Mouse (Mus musculus): Measurements from ENCODE around the gene Wfs1. TPM values are rescaled to one million over a fixed set of nuclear protein-coding genes. Genes with fewer than 3 reads are reported as not detected.

Gene Wfs1
- polyA plus RNA-seq, 1 experiment from 2014 or later = 23.8 TPM

GRCm38 (mm10) chr5:36918016-36918415 lies 71.0 kb downstream of the Wfs1 start:
- Histone ChIP-seq H3K4me3 (ENCODE audit: low read depth, low read length) (no peak overlapping the region), H3K4me1 (ENCODE audit: control insufficient read depth, insufficient read depth, low read length) (peaks cover 8% of the 10 kb centered on the region), H3K9ac (ENCODE audit: low read depth, low read length) (no peak overlapping the region), H3K27ac (ENCODE audit: low read depth, low read length) (no peak overlapping the region), H3K27me3 (ENCODE audit: control insufficient read depth, insufficient read depth, low read length) (peaks cover 7% of the 10 kb centered on the region), H3K9me3 (replicated peaks; ENCODE audit: control insufficient read depth, low read length) (no peaks in the 10 kb centered on the region), H3K4me2 (no peak overlapping the region), H3K36me3 (ENCODE audit: control insufficient read depth, insufficient read depth, low read length) (no peaks in the 10 kb centered on the region)
- ATAC-seq (replicated peaks; ENCODE audit: insufficient number of reproducible peaks, low FRiP score, low TSS enrichment) = no peak
- 77% methylated on average over 7 of the region's 7 CpGs for whole genome bisulfite sequencing (ENCODE audit: insufficient replicate concordance)

GRCm38 (mm10) chr5:36917245-36917644 lies 71.8 kb downstream of the Wfs1 start:
- Histone ChIP-seq H3K9ac (ENCODE audit: low read depth, low read length) (no peak overlapping the region), H3K4me1 (ENCODE audit: control insufficient read depth, insufficient read depth, low read length) (peaks cover 1% of the 10 kb centered on the region; the same call in 1 of the 2 replicates), H3K36me3 (ENCODE audit: control insufficient read depth, insufficient read depth, low read length) (no peaks in the 10 kb centered on the region), H3K4me3 (ENCODE audit: low read depth, low read length) (no peak overlapping the region), H3K9me3 (replicated peaks; ENCODE audit: control insufficient read depth, low read length) (no peaks in the 10 kb centered on the region), H3K27ac (ENCODE audit: low read depth, low read length) (no peak overlapping the region), H3K4me2 (no peak overlapping the region), H3K27me3 (ENCODE audit: control insufficient read depth, insufficient read depth, low read length) (peaks cover 11% of the 10 kb centered on the region)
- ATAC-seq (replicated peaks; ENCODE audit: insufficient number of reproducible peaks, low FRiP score, low TSS enrichment) = no peak
- WGBS (ENCODE audit: insufficient replicate concordance) = 78% methylated on average over 4 of the region's 4 CpGs

GRCm38 (mm10) chr5:36916581-36916980 lies 72.4 kb downstream of the Wfs1 start:
- Histone ChIP-seq H3K36me3 (ENCODE audit: control insufficient read depth, insufficient read depth, low read length) (no peaks in the 10 kb centered on the region), H3K4me2 (no peak overlapping the region), H3K4me1 (ENCODE audit: control insufficient read depth, insufficient read depth, low read length) (no peaks in the 10 kb centered on the region), H3K27ac (ENCODE audit: low read depth, low read length) (no peak overlapping the region), H3K9ac (ENCODE audit: low read depth, low read length) (no peak overlapping the region), H3K4me3 (ENCODE audit: low read depth, low read length) (no peak overlapping the region), H3K27me3 (ENCODE audit: control insufficient read depth, insufficient read depth, low read length) (peaks cover 15% of the 10 kb centered on the region), H3K9me3 (replicated peaks; ENCODE audit: control insufficient read depth, low read length) (no peaks in the 10 kb centered on the region)
- WGBS (ENCODE audit: insufficient replicate concordance) = 80% methylated on average over 4 of the region's 4 CpGs
- ATAC-seq (replicated peaks; ENCODE audit: insufficient number of reproducible peaks, low FRiP score, low TSS enrichment) = no peak

Other genes with a start within 250 kb of the Wfs1 start
- 20.0 and 20.1 TPM in 2 replicates for gene Bloc1s4, start 240.6 kb downstream of the Wfs1 start, polyA plus RNA-seq (2014; fragmentation: Nextera tagmentation; extraction: Ambion mirVana)
- 420 and 433 TPM in 2 replicates for gene Mrfap1, start 192.4 kb downstream of the Wfs1 start, polyA plus RNA-seq (2014; fragmentation: Nextera tagmentation; extraction: Ambion mirVana)
- 12.9 and 17.0 TPM in 2 replicates for gene Man2b2, start 158.6 kb downstream of the Wfs1 start, polyA plus RNA-seq (2014; fragmentation: Nextera tagmentation; extraction: Ambion mirVana)
- gene Ppp2r2c, start 120.7 kb downstream of the Wfs1 start, polyA plus RNA-seq (2014; fragmentation: Nextera tagmentation; extraction: Ambion mirVana) = 0.19 and 0.72 TPM in 2 replicates
- not detected in 2 replicates for gene Gm1043, start 96.2 kb upstream of the Wfs1 start, polyA plus RNA-seq (2014; fragmentation: Nextera tagmentation; extraction: Ambion mirVana)